Mouse (Mus musculus) midbrain, postnatal 0 days (tissue): ENCODE data around the gene Crym. TPM values are rescaled to one million over a fixed set of nuclear protein-coding genes. Genes with fewer than 3 reads are reported as not detected.
A peak's percentile ranks its signal among the peaks of the same experiment; 100 is the strongest.

Source experiments
- ATAC-seq: fragments of 200-750 bp; cut with Nextera tagmentation; 2 replicates; pipeline ENCODE4 v1.8.0; 2017; ENCODE audit warnings: moderate number of reproducible peaks, mild to moderate bottlenecking, moderate TSS enrichment, moderate library complexity; ENCODE audit not compliant: low FRiP score
- DNase-seq: peaks from one replicate; pipeline ENCODE4 v3.0.0-alpha.2; 2015; ENCODE audit warnings: low spot score
- H3K27ac ChIP-seq: fragments of 300-500 bp; sonication (generic); 2 replicates; pipeline ENCODE4 v1.5.1; 2014; ENCODE audit warnings: low read depth, mild to moderate bottlenecking, low read length, mixed read lengths
- H3K27me3 ChIP-seq: fragments of 300-500 bp; sonication (generic); 2 replicates; pipeline ENCODE4 v1.6.1; 2014; ENCODE audit warnings: low read length, control low read depth, mixed read lengths; ENCODE audit not compliant: insufficient read depth
- H3K36me3 ChIP-seq: fragments of 300-500 bp; sonication (generic); 2 replicates; pipeline ENCODE4 v1.6.1; 2014; ENCODE audit warnings: low read length, control low read depth, mixed read lengths; ENCODE audit not compliant: insufficient read depth
- H3K4me1 ChIP-seq: fragments of 300-500 bp; sonication (generic); 2 replicates; pipeline ENCODE4 v1.6.1; 2014; ENCODE audit warnings: mild to moderate bottlenecking, control low read depth, antibody characterized with exemption, low read length, mixed read lengths; ENCODE audit not compliant: insufficient read depth
- H3K4me2 ChIP-seq: fragments of 300-500 bp; sonication (generic); 2 replicates; pipeline ENCODE4 v1.6.1; 2014; ENCODE audit warnings: low read depth, mild to moderate bottlenecking, low read length, mixed read lengths; ENCODE audit not compliant: poor library complexity, severe bottlenecking
- H3K4me3 ChIP-seq: fragments of 300-500 bp; sonication (generic); 2 replicates; pipeline ENCODE4 v1.5.1; 2014; ENCODE audit warnings: low read depth, mild to moderate bottlenecking, low read length, moderate library complexity
- H3K9ac ChIP-seq: fragments of 300-500 bp; sonication (generic); replicated peaks from 2 replicates; pipeline ENCODE4 v1.6.1; 2014; ENCODE audit warnings: mild to moderate bottlenecking, low read length, moderate library complexity, mixed read lengths; ENCODE audit not compliant: poor library complexity, severe bottlenecking
- H3K9me3 ChIP-seq: fragments of 300-500 bp; sonication (generic); 2 replicates; pipeline ENCODE4 v1.6.1; 2016; ENCODE audit warnings: low read length, control low read depth
- CTCF ChIP-seq: IDR thresholded peaks from 2 replicates; pipeline ENCODE4 v1.5.1; 2016; ENCODE audit warnings: antibody characterized with exemption, mild to moderate bottlenecking
- WGBS: fragments of 180-500 bp; shearing (Covaris S2); extraction: QIAGEN DNeasy Blood & Tissue Kit; methylation state at CpG from one replicate; pipeline ENCODE4 v1.1.7; 2014; 5-methylcytosine and 5-hydroxymethylcytosine counted together
- polyA plus RNA-seq: library from polyadenylated mRNA; unstranded; fragments of >200 nt; fragmentation: Nextera tagmentation; extraction: Ambion mirVana; gene quantifications from 2 replicates; pipeline ENCODE4 v1.2.1, GENCODE M21; 2015
- total RNA-seq: library from RNA; depleted of rRNA; stranded (reverse); fragments of >200 nt; gene quantifications from 2 replicates; pipeline ENCODE4 v1.2.3, GENCODE M21; 2014

Gene Crym
- total and polyA plus RNA-seq, 2 experiments from 2014 or later = 14.7 to 17.4 TPM

DNA sequence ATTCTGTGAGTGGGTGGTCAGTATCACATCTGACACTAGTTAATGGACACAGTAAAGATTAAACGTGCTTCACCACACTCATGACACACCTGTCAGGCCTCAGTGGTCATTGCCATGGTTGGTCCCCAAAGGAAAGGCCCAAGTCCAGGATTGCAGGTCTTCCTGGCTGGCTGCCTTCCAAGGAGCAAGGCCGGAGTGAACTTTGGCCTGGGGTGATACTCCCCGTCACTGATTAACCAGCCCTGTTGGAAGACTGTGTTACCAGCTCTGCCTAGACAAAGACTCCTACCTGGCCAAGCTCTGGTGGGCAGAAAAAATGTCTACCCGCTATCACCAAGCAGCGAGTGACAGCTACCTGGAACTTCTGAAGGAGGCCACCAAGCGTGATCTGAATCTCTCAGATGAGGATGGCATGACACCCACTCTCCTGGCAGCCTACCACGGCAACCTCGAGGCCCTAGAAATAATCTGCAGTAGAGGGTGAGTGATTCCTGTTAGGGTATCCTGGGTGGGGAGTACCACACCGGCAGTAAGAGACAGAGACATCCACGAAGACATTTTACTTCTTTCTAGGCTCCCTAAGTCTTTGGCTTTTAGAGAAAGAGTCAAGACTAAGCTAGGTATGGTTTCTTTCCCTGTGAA lies 28.2 kb downstream of the Crym start, which contains the start of gene Anks4b:
Gene Anks4b, plus strand, starts transcription at position 256 of the 642 bp plus-strand sequence.
- Histone ChIP-seq H3K9me3 (no peaks in the 10 kb centered on the region), H3K27me3 (no peaks in the 10 kb centered on the region), H3K4me2 (no peak within 1 kb of the TSS), H3K27ac (no peak within 1 kb of the TSS), H3K4me3 (no peak within 1 kb of the TSS), H3K9ac (no peak within 1 kb of the TSS), H3K4me1 (no peaks in the 10 kb centered on the region), H3K36me3 (no peaks in the 10 kb centered on the region)
- no peak for ATAC-seq
- DNase-seq = no peak
- no peak for TF ChIP-seq CTCF
- WGBS = 90% methylated on average over 10 of the region's 10 CpGs

- no peaks in the 10 kb centered on the region for H3K36me3 ChIP-seq
- H3K27me3 ChIP-seq = no peaks in the 10 kb centered on the region
- TF ChIP-seq CTCF = no peak
- no peak overlapping the region for H3K9ac ChIP-seq
- no peak overlapping the region for H3K27ac ChIP-seq
- H3K4me1 ChIP-seq = no peaks in the 10 kb centered on the region
- no peak overlapping the region for H3K4me2 ChIP-seq
- H3K4me3 ChIP-seq = no peak overlapping the region
- WGBS = 91% methylated on average over 1 of the region's 1 CpGs
- no peaks in the 10 kb centered on the region for H3K9me3 ChIP-seq
- no peak for DNase-seq
- ATAC-seq = no peak
Observed at GRCm38 (mm10) chr7:120172188-120172700, 29.7 kb downstream of the Crym start.

- Histone ChIP-seq H3K9me3 (no peaks in the 10 kb centered on the region), H3K4me1 (no peaks in the 10 kb centered on the region), H3K27ac (no peak overlapping the region), H3K4me2 (no peak overlapping the region), H3K36me3 (no peaks in the 10 kb centered on the region), H3K27me3 (no peaks in the 10 kb centered on the region), H3K4me3 (no peak overlapping the region), H3K9ac (no peak overlapping the region)
- TF ChIP-seq CTCF = no peak
- WGBS = 88% methylated on average over 11 of the region's 11 CpGs
- no peak for DNase-seq
- no peak for ATAC-seq
Observed at GRCm38 (mm10) chr7:120163581-120164251, 38.2 kb downstream of the Crym start.

- TF ChIP-seq CTCF = no peak
- Histone ChIP-seq H3K9ac (no peak overlapping the region), H3K4me3 (no peak overlapping the region), H3K27me3 (no peaks in the 10 kb centered on the region), H3K27ac (no peak overlapping the region), H3K4me2 (no peak overlapping the region), H3K36me3 (no peaks in the 10 kb centered on the region), H3K4me1 (no peaks in the 10 kb centered on the region), H3K9me3 (no peaks in the 10 kb centered on the region)
- WGBS = 20% methylated on average over 4 of the region's 4 CpGs
- ATAC-seq = no peak
- no peak for DNase-seq
Observed at GRCm38 (mm10) chr7:120158121-120158613, 43.7 kb downstream of the Crym start.

GRCm38 (mm10) chr7:120157575-120158061 lies 44.3 kb downstream of the Crym start:
- 20% methylated on average over 5 of the region's 5 CpGs for WGBS
- Histone ChIP-seq H3K9me3 (no peaks in the 10 kb centered on the region), H3K36me3 (no peaks in the 10 kb centered on the region), H3K27ac (no peak overlapping the region), H3K27me3 (no peaks in the 10 kb centered on the region), H3K9ac (no peak overlapping the region), H3K4me2 (no peak overlapping the region), H3K4me3 (no peak overlapping the region), H3K4me1 (no peaks in the 10 kb centered on the region)
- DNase-seq (peak; percentile 15), ATAC-seq (no peak)
- TF ChIP-seq CTCF = no peak
